Mouse (Mus musculus) E14TG2a.4 (cell line): ENCODE measurements around the gene Hus1.

ENCODE experiments used
- CTCF ChIP-seq: conservative IDR thresholded peaks from 2 replicates; pipeline ENCODE4 v1.5.1; 2014; ENCODE audit warnings: low read length
- NANOG ChIP-seq: IDR thresholded peaks from 2 replicates; pipeline ENCODE4 v1.6.1; 2014; ENCODE audit warnings: borderline replicate concordance, low read length, mixed read lengths

DNA sequence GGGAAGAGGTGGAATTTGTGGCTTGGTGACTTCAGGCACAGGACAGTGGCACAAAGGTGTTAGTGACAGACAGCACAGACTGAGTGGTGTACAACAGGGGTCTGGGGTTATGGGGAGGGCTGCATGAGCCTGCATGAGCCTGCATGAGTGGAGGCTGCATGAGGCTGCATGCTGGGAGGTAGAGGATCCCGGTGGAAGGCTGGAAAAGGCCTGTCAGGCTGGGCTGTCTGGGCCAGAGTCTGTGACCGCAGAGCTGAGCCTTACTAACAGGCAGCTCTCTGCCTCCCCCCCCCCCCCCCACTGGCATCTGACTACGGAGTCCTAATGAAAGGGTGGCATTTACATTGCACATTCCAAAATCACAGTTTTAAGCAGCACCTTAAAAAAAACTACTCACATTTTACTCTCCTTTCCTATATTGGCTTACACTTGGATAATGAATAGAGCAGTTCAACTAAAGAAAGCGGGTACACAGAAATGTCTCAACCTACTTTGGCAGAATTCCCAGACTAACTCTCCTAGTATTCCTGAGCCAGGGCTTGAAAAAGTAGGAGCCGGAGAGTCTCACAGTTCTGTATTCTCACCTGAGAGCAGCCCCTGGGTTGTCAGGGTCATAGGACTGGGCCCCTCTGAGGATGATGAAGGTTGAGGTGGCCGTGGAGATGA is 61.1 kb downstream of the Hus1 start:
- TF ChIP-seq CTCF: no peak
- TF ChIP-seq NANOG: no peak
